Mouse (Mus musculus): ENCODE measurements around the gene Rnpepl1. TPM values are rescaled to one million over a fixed set of nuclear protein-coding genes. Genes with fewer than 3 reads are reported as not detected.

Rnpepl1 gene
- polyA plus RNA-seq, 1 experiment from 2014 or later: 32.9 TPM

GRCm38 (mm10) chr1:92881982-92882381, 28.6 kb upstream of the Rnpepl1 start:
- Histone ChIP-seq H3K4me3 (no peak overlapping the region), H3K27ac (no peak overlapping the region), H3K27me3 (replicated peaks) (no peaks in the 10 kb centered on the region), H3K4me2 (no peak overlapping the region), H3K36me3 (replicated peaks) (no peaks in the 10 kb centered on the region), H3K9ac (no peak overlapping the region), H3K4me1 (no peaks in the 10 kb centered on the region), H3K9me3 (no peaks in the 10 kb centered on the region)
- WGBS: 87% methylated on average over 6 of the region's 6 CpGs
- ATAC-seq (replicated peaks): no peak

- Histone ChIP-seq H3K4me1 (no peaks in the 10 kb centered on the region), H3K9ac (no peak overlapping the region), H3K36me3 (replicated peaks) (no peaks in the 10 kb centered on the region), H3K27me3 (replicated peaks) (no peaks in the 10 kb centered on the region), H3K4me2 (no peak overlapping the region), H3K4me3 (no peak overlapping the region), H3K27ac (no peak overlapping the region), H3K9me3 (no peaks in the 10 kb centered on the region)
- ATAC-seq (replicated peaks): no peak
- WGBS: 73% methylated on average over 7 of the region's 7 CpGs
These were observed 21.5 kb upstream of the Rnpepl1 start for GRCm38 (mm10) chr1:92888901-92889655.

- Histone ChIP-seq H3K9ac (no peak overlapping the region), H3K36me3 (replicated peaks) (no peaks in the 10 kb centered on the region), H3K4me1 (no peaks in the 10 kb centered on the region), H3K27ac (no peak overlapping the region), H3K27me3 (replicated peaks) (no peaks in the 10 kb centered on the region), H3K9me3 (no peaks in the 10 kb centered on the region), H3K4me2 (no peak overlapping the region), H3K4me3 (no peak overlapping the region)
- no peak for ATAC-seq (replicated peaks)
- whole genome bisulfite sequencing: 72% methylated on average over 3 of the region's 3 CpGs
These were observed 17.8 kb upstream of the Rnpepl1 start for GRCm38 (mm10) chr1:92892791-92893190.

GRCm38 (mm10) chr1:92893896-92894295, 16.7 kb upstream of the Rnpepl1 start:
- no peak overlapping the region for H3K4me2 ChIP-seq
- H3K9me3 ChIP-seq: no peaks in the 10 kb centered on the region
- no peak overlapping the region for H3K27ac ChIP-seq
- 73% methylated on average over 3 of the region's 3 CpGs for WGBS
- no peaks in the 10 kb centered on the region for H3K4me1 ChIP-seq
- no peak overlapping the region for H3K9ac ChIP-seq
- no peak for ATAC-seq (replicated peaks)
- H3K36me3 ChIP-seq (replicated peaks): no peaks in the 10 kb centered on the region
- H3K4me3 ChIP-seq: no peak overlapping the region
- H3K27me3 ChIP-seq (replicated peaks): no peaks in the 10 kb centered on the region

- Histone ChIP-seq H3K4me1 (no peaks in the 10 kb centered on the region), H3K4me3 (no peak overlapping the region), H3K9me3 (no peaks in the 10 kb centered on the region), H3K36me3 (replicated peaks) (no peaks in the 10 kb centered on the region), H3K27me3 (replicated peaks) (no peaks in the 10 kb centered on the region), H3K4me2 (no peak overlapping the region), H3K9ac (no peak overlapping the region), H3K27ac (no peak overlapping the region)
- ATAC-seq (replicated peaks): peak; percentile 75
- WGBS: 8% methylated on average over 3 of the region's 3 CpGs
These were observed 15.5 kb upstream of the Rnpepl1 start for GRCm38 (mm10) chr1:92895089-92895488.

GRCm38 (mm10) chr1:92902786-92903185, 7.8 kb upstream of the Rnpepl1 start, which contains the start of gene Ankmy1:
TSS of gene Ankmy1 (minus strand) at chr1:92902906.
- Histone ChIP-seq H3K27ac (no peak within 1 kb of the TSS), H3K9ac (no peak within 1 kb of the TSS), H3K36me3 (replicated peaks) (no peaks in the 10 kb centered on the region), H3K27me3 (replicated peaks) (0 out of 2 replicates have a peak, but pooled peaks cover 9% of the 10 kb centered on the region), H3K9me3 (no peaks in the 10 kb centered on the region), H3K4me3 (peak within 1 kb of the TSS; percentile 16; the same call in 1 of the 2 replicates), H3K4me1 (peaks cover 16% of the 10 kb centered on the region), H3K4me2 (peak within 1 kb of the TSS; percentile 37)
- peak; percentile 5; the same call in 1 of the 2 replicates for ATAC-seq (replicated peaks)
- under 1% methylated on average over 15 of the region's 15 CpGs for WGBS

GRCm38 (mm10) chr1:92903627-92904026, 7.0 kb upstream of the Rnpepl1 start:
- H3K27me3 ChIP-seq (replicated peaks): 0 out of 2 replicates have a peak, but pooled peaks cover 9% of the 10 kb centered on the region
- no peaks in the 10 kb centered on the region for H3K9me3 ChIP-seq
- H3K4me3 ChIP-seq: no peak overlapping the region
- H3K36me3 ChIP-seq (replicated peaks): no peaks in the 10 kb centered on the region
- H3K9ac ChIP-seq: no peak overlapping the region
- WGBS: 75% methylated on average over 4 of the region's 4 CpGs
- H3K4me1 ChIP-seq: peaks cover 22% of the 10 kb centered on the region
- no peak overlapping the region for H3K4me2 ChIP-seq
- H3K27ac ChIP-seq: no peak overlapping the region
- ATAC-seq (replicated peaks): no peak

GRCm38 (mm10) chr1:92905703-92906310, 4.8 kb upstream of the Rnpepl1 start:
- Histone ChIP-seq H3K4me2 (no peak overlapping the region), H3K36me3 (replicated peaks) (no peaks in the 10 kb centered on the region), H3K4me1 (peaks cover 37% of the 10 kb centered on the region), H3K4me3 (no peak overlapping the region), H3K27ac (no peak overlapping the region), H3K9ac (no peak overlapping the region), H3K27me3 (replicated peaks) (0 out of 2 replicates have a peak, but pooled peaks cover 8% of the 10 kb centered on the region), H3K9me3 (no peaks in the 10 kb centered on the region)
- ATAC-seq (replicated peaks): no peak
- 89% methylated on average over 2 of the region's 2 CpGs for WGBS

GRCm38 (mm10) chr1:92906779-92907631, 3.6 kb upstream of the Rnpepl1 start, which contains the start of gene Dusp28:
TSS of gene Dusp28 (plus strand) at chr1:92906981.
- peak within 1 kb of the TSS; percentile 76 for H3K4me3 ChIP-seq
- H3K27me3 ChIP-seq (replicated peaks): 0 out of 2 replicates have a peak, but pooled peaks cover under 1% of the 10 kb centered on the region
- H3K4me1 ChIP-seq: peaks cover 45% of the 10 kb centered on the region
- peak within 1 kb of the TSS; percentile 81 for H3K4me2 ChIP-seq
- H3K36me3 ChIP-seq (replicated peaks): no peaks in the 10 kb centered on the region
- H3K9me3 ChIP-seq: no peaks in the 10 kb centered on the region
- WGBS: under 1% methylated on average over 81 of the region's 81 CpGs
- H3K9ac ChIP-seq: peak within 1 kb of the TSS; percentile 65
- peak within 1 kb of the TSS; percentile 94 for H3K27ac ChIP-seq
- ATAC-seq (replicated peaks): peak; percentile 92

GRCm38 (mm10) chr1:92907632-92908360, 2.8 kb upstream of the Rnpepl1 start:
- Histone ChIP-seq H3K4me1 (peaks cover 49% of the 10 kb centered on the region), H3K36me3 (replicated peaks) (no peaks in the 10 kb centered on the region), H3K27me3 (replicated peaks) (no peaks in the 10 kb centered on the region), H3K4me2 (peak overlapping the region; percentile 81), H3K9ac (peak overlapping the region; percentile 65), H3K27ac (peak overlapping the region; percentile 94), H3K4me3 (peak overlapping the region; percentile 76), H3K9me3 (no peaks in the 10 kb centered on the region)
- no peak for ATAC-seq (replicated peaks)
- 46% methylated on average over 20 of the region's 20 CpGs for WGBS

- Histone ChIP-seq H3K27ac (no peak overlapping the region), H3K9ac (no peak overlapping the region), H3K4me2 (no peak overlapping the region), H3K9me3 (no peaks in the 10 kb centered on the region), H3K27me3 (replicated peaks) (no peaks in the 10 kb centered on the region), H3K4me1 (peaks cover 53% of the 10 kb centered on the region), H3K36me3 (replicated peaks) (no peaks in the 10 kb centered on the region), H3K4me3 (no peak overlapping the region)
- no peak for ATAC-seq (replicated peaks)
- 86% methylated on average over 3 of the region's 3 CpGs for WGBS
These were observed 1.9 kb upstream of the Rnpepl1 start for GRCm38 (mm10) chr1:92908664-92909063.
